Mouse (Mus musculus): ENCODE results near the gene Klk1. TPM values are rescaled to one million over a fixed set of nuclear protein-coding genes. Genes with fewer than 3 reads are reported as not detected.
A peak's percentile ranks its signal among the peaks of the same experiment; 100 is the strongest.
"Not testable (repeated sequence)": the region's sequence is repeated elsewhere in the genome, so short reads cannot be mapped to it uniquely, and the experiment has no call there.

Klk1 gene
- polyA plus RNA-seq (2015; fragmentation: Nextera tagmentation; extraction: Ambion mirVana), result 30.6 and 59.7 TPM in 2 replicates

GRCm38 (mm10) chr7:44225076-44225475 lies at the start of gene Klk1:
Gene Klk1 (plus strand): TSS chr7:44225360.
- no peaks in the 10 kb centered on the region for H3K9me3 ChIP-seq (replicated peaks; ENCODE audit: control insufficient read depth, low read length)
- WGBS, result 29% methylated on average over 1 of the region's 1 CpGs
- peak; percentile 43; the same call in 1 of the 2 replicates for ATAC-seq (ENCODE audit: insufficient read depth, low FRiP score)
- H3K4me1 ChIP-seq (ENCODE audit: control insufficient read depth, insufficient read depth, low read length), result no peaks in the 10 kb centered on the region
- no peaks in the 10 kb centered on the region for H3K27me3 ChIP-seq (ENCODE audit: control insufficient read depth, insufficient read depth, low read length)
- H3K9ac ChIP-seq (ENCODE audit: low read length), result no peak within 1 kb of the TSS
- H3K27ac ChIP-seq (ENCODE audit: low read length), result no peak within 1 kb of the TSS
- H3K4me2 ChIP-seq (ENCODE audit: low read depth, low read length), result no peak within 1 kb of the TSS
- H3K36me3 ChIP-seq (ENCODE audit: control insufficient read depth, insufficient read depth, low read length), result no peaks in the 10 kb centered on the region
- H3K4me3 ChIP-seq (replicated peaks; ENCODE audit: low read length), result no peak within 1 kb of the TSS

- no peaks in the 10 kb centered on the region for H3K27me3 ChIP-seq (ENCODE audit: control insufficient read depth, insufficient read depth, low read length)
- no peak overlapping the region; the same call in 1 of the 2 replicates for H3K27ac ChIP-seq (ENCODE audit: low read length)
- H3K4me2 ChIP-seq (ENCODE audit: low read depth, low read length), result no peak overlapping the region
- H3K9me3 ChIP-seq (replicated peaks; ENCODE audit: control insufficient read depth, low read length), result no peaks in the 10 kb centered on the region
- ATAC-seq (ENCODE audit: insufficient read depth, low FRiP score), result peak; percentile 56; the same call in 1 of the 2 replicates
- no peaks in the 10 kb centered on the region for H3K4me1 ChIP-seq (ENCODE audit: control insufficient read depth, insufficient read depth, low read length)
- no peak overlapping the region for H3K4me3 ChIP-seq (replicated peaks; ENCODE audit: low read length)
- WGBS, result 56% methylated on average over 9 of the region's 9 CpGs
- H3K9ac ChIP-seq (ENCODE audit: low read length), result no peak overlapping the region
- no peaks in the 10 kb centered on the region for H3K36me3 ChIP-seq (ENCODE audit: control insufficient read depth, insufficient read depth, low read length)
Observed at GRCm38 (mm10) chr7:44179299-44180045, 45.7 kb upstream of the Klk1 start.

- H3K27ac ChIP-seq (ENCODE audit: low read length); H3K4me2 ChIP-seq (ENCODE audit: low read depth, low read length); H3K9me3 ChIP-seq (replicated peaks; ENCODE audit: control insufficient read depth, low read length); H3K36me3 ChIP-seq (ENCODE audit: control insufficient read depth, insufficient read depth, low read length); H3K4me3 ChIP-seq (replicated peaks; ENCODE audit: low read length); H3K4me1 ChIP-seq (ENCODE audit: control insufficient read depth, insufficient read depth, low read length); H3K27me3 ChIP-seq (ENCODE audit: control insufficient read depth, insufficient read depth, low read length); H3K9ac ChIP-seq (ENCODE audit: low read length): not testable (repeated sequence)
- 56% methylated on average over 8 of the region's 8 CpGs for WGBS
- peak; percentile 62; the same call in 1 of the 2 replicates for ATAC-seq (ENCODE audit: insufficient read depth, low FRiP score)
Observed at GRCm38 (mm10) chr7:44186516-44186915, 38.6 kb upstream of the Klk1 start.

- H3K4me1 ChIP-seq (ENCODE audit: control insufficient read depth, insufficient read depth, low read length); H3K4me3 ChIP-seq (replicated peaks; ENCODE audit: low read length); H3K9ac ChIP-seq (ENCODE audit: low read length); ATAC-seq (ENCODE audit: insufficient read depth, low FRiP score); H3K9me3 ChIP-seq (replicated peaks; ENCODE audit: control insufficient read depth, low read length); H3K27ac ChIP-seq (ENCODE audit: low read length); H3K4me2 ChIP-seq (ENCODE audit: low read depth, low read length); H3K36me3 ChIP-seq (ENCODE audit: control insufficient read depth, insufficient read depth, low read length); H3K27me3 ChIP-seq (ENCODE audit: control insufficient read depth, insufficient read depth, low read length): not testable (repeated sequence)
Observed at GRCm38 (mm10) chr7:44187936-44188335, 37.2 kb upstream of the Klk1 start, which contains the start of gene Klk1b24. Gene Klk1b24 (plus strand): TSS chr7:44188236.

GRCm38 (mm10) chr7:44193466-44193865 lies 31.7 kb upstream of the Klk1 start:
- 88% methylated on average over 1 of the region's 1 CpGs for WGBS
- H3K4me3 ChIP-seq (replicated peaks; ENCODE audit: low read length); H3K4me2 ChIP-seq (ENCODE audit: low read depth, low read length); H3K4me1 ChIP-seq (ENCODE audit: control insufficient read depth, insufficient read depth, low read length); H3K9ac ChIP-seq (ENCODE audit: low read length); ATAC-seq (ENCODE audit: insufficient read depth, low FRiP score); H3K36me3 ChIP-seq (ENCODE audit: control insufficient read depth, insufficient read depth, low read length); H3K27ac ChIP-seq (ENCODE audit: low read length); H3K27me3 ChIP-seq (ENCODE audit: control insufficient read depth, insufficient read depth, low read length); H3K9me3 ChIP-seq (replicated peaks; ENCODE audit: control insufficient read depth, low read length): not testable (repeated sequence)

GRCm38 (mm10) chr7:44197891-44198290 lies 27.3 kb upstream of the Klk1 start, which contains the start of gene Klk1b3:
Gene Klk1b3 (plus strand): TSS chr7:44198191.
- Histone ChIP-seq H3K4me3 (replicated peaks; ENCODE audit: low read length) (no peak within 1 kb of the TSS), H3K4me2 (ENCODE audit: low read depth, low read length) (no peak within 1 kb of the TSS), H3K9ac (ENCODE audit: low read length) (no peak within 1 kb of the TSS), H3K4me1 (ENCODE audit: control insufficient read depth, insufficient read depth, low read length) (no peaks in the 10 kb centered on the region), H3K9me3 (replicated peaks; ENCODE audit: control insufficient read depth, low read length) (no peaks in the 10 kb centered on the region), H3K27me3 (ENCODE audit: control insufficient read depth, insufficient read depth, low read length) (no peaks in the 10 kb centered on the region), H3K27ac (ENCODE audit: low read length) (no peak within 1 kb of the TSS), H3K36me3 (ENCODE audit: control insufficient read depth, insufficient read depth, low read length) (no peaks in the 10 kb centered on the region)
- ATAC-seq (ENCODE audit: insufficient read depth, low FRiP score), result no peak
- WGBS, result 63% methylated on average over 3 of the region's 3 CpGs

- 41% methylated on average over 3 of the region's 3 CpGs for WGBS
- H3K4me2 ChIP-seq (ENCODE audit: low read depth, low read length); ATAC-seq (ENCODE audit: insufficient read depth, low FRiP score); H3K9ac ChIP-seq (ENCODE audit: low read length); H3K36me3 ChIP-seq (ENCODE audit: control insufficient read depth, insufficient read depth, low read length); H3K27ac ChIP-seq (ENCODE audit: low read length); H3K4me3 ChIP-seq (replicated peaks; ENCODE audit: low read length); H3K27me3 ChIP-seq (ENCODE audit: control insufficient read depth, insufficient read depth, low read length); H3K4me1 ChIP-seq (ENCODE audit: control insufficient read depth, insufficient read depth, low read length); H3K9me3 ChIP-seq (replicated peaks; ENCODE audit: control insufficient read depth, low read length): not testable (repeated sequence)
Observed at GRCm38 (mm10) chr7:44207135-44207534, 18.0 kb upstream of the Klk1 start, which contains the start of gene Klk1b4. Gene Klk1b4 (plus strand): TSS chr7:44207435.

GRCm38 (mm10) chr7:44208307-44208706 lies 16.9 kb upstream of the Klk1 start:
- 78% methylated on average over 3 of the region's 3 CpGs for WGBS
- H3K9ac ChIP-seq (ENCODE audit: low read length), result no peak overlapping the region
- H3K27me3 ChIP-seq (ENCODE audit: control insufficient read depth, insufficient read depth, low read length), result no peaks in the 10 kb centered on the region
- no peak overlapping the region for H3K27ac ChIP-seq (ENCODE audit: low read length)
- no peaks in the 10 kb centered on the region for H3K4me1 ChIP-seq (ENCODE audit: control insufficient read depth, insufficient read depth, low read length)
- no peaks in the 10 kb centered on the region for H3K9me3 ChIP-seq (replicated peaks; ENCODE audit: control insufficient read depth, low read length)
- no peak overlapping the region for H3K4me2 ChIP-seq (ENCODE audit: low read depth, low read length)
- no peak for ATAC-seq (ENCODE audit: insufficient read depth, low FRiP score)
- H3K4me3 ChIP-seq (replicated peaks; ENCODE audit: low read length), result no peak overlapping the region
- H3K36me3 ChIP-seq (ENCODE audit: control insufficient read depth, insufficient read depth, low read length), result no peaks in the 10 kb centered on the region

- WGBS, result 83% methylated on average over 1 of the region's 1 CpGs
- Histone ChIP-seq H3K27me3 (ENCODE audit: control insufficient read depth, insufficient read depth, low read length) (no peaks in the 10 kb centered on the region), H3K4me3 (replicated peaks; ENCODE audit: low read length) (no peak within 1 kb of the TSS), H3K9me3 (replicated peaks; ENCODE audit: control insufficient read depth, low read length) (no peaks in the 10 kb centered on the region), H3K9ac (ENCODE audit: low read length) (no peak within 1 kb of the TSS), H3K4me2 (ENCODE audit: low read depth, low read length) (no peak within 1 kb of the TSS), H3K4me1 (ENCODE audit: control insufficient read depth, insufficient read depth, low read length) (no peaks in the 10 kb centered on the region), H3K27ac (ENCODE audit: low read length) (no peak within 1 kb of the TSS), H3K36me3 (ENCODE audit: control insufficient read depth, insufficient read depth, low read length) (no peaks in the 10 kb centered on the region)
- no peak for ATAC-seq (ENCODE audit: insufficient read depth, low FRiP score)
Observed at GRCm38 (mm10) chr7:44215645-44216044, 9.5 kb upstream of the Klk1 start, which contains the start of gene Klk1b5. Gene Klk1b5 (plus strand): TSS chr7:44215945.
